Mouse (Mus musculus): ENCODE measurements around the gene Sun2. TPM values are rescaled to one million over a fixed set of nuclear protein-coding genes. Genes with fewer than 3 reads are reported as not detected.
A peak's percentile ranks its signal among the peaks of the same experiment; 100 is the strongest.

Sun2 gene
- total RNA-seq, 2 experiments from 2014 or later, result 34.0 to 56.9 TPM

GRCm38 (mm10) chr15:79689662-79690425 is 52.5 kb downstream of the Sun2 start:
- ATAC-seq (replicated peaks; ENCODE audit: low FRiP score, poor library complexity, severe bottlenecking), result no peak; the same call in 1 of the 2 replicates

- ATAC-seq (replicated peaks; ENCODE audit: low FRiP score, poor library complexity, severe bottlenecking), result no peak
Measured at GRCm38 (mm10) chr15:79688268-79688956, 53.9 kb downstream of the Sun2 start.

- peak; percentile 63 for ATAC-seq (replicated peaks; ENCODE audit: low FRiP score, poor library complexity, severe bottlenecking)
Measured at GRCm38 (mm10) chr15:79687646-79688267, 54.6 kb downstream of the Sun2 start, which contains the start of gene Josd1. Josd1 (minus strand) TSS chr15:79687919.

GRCm38 (mm10) chr15:79687175-79687574 is 55.2 kb downstream of the Sun2 start:
- no peak for ATAC-seq (replicated peaks; ENCODE audit: low FRiP score, poor library complexity, severe bottlenecking)

GRCm38 (mm10) chr15:79686046-79686869 is 56.1 kb downstream of the Sun2 start:
- no peak for ATAC-seq (replicated peaks; ENCODE audit: low FRiP score, poor library complexity, severe bottlenecking)

- no peak for ATAC-seq (replicated peaks; ENCODE audit: low FRiP score, poor library complexity, severe bottlenecking)
Measured at GRCm38 (mm10) chr15:79685141-79685641, 57.1 kb downstream of the Sun2 start.

- ATAC-seq (replicated peaks; ENCODE audit: low FRiP score, poor library complexity, severe bottlenecking), result no peak
Measured at GRCm38 (mm10) chr15:79684616-79685015, 57.7 kb downstream of the Sun2 start.

GRCm38 (mm10) chr15:79683707-79684465 is 58.5 kb downstream of the Sun2 start:
- no peak for ATAC-seq (replicated peaks; ENCODE audit: low FRiP score, poor library complexity, severe bottlenecking)

- ATAC-seq (replicated peaks; ENCODE audit: low FRiP score, poor library complexity, severe bottlenecking), result no peak
Measured at GRCm38 (mm10) chr15:79683146-79683545, 59.2 kb downstream of the Sun2 start.

- peak; percentile 59 for ATAC-seq (replicated peaks; ENCODE audit: low FRiP score, poor library complexity, severe bottlenecking)
Measured at GRCm38 (mm10) chr15:79681973-79682372, 60.4 kb downstream of the Sun2 start.

GRCm38 (mm10) chr15:79677936-79678335 is 64.4 kb downstream of the Sun2 start:
- ATAC-seq (replicated peaks; ENCODE audit: low FRiP score, poor library complexity, severe bottlenecking), result no peak

Other genes starting within 250 kb of the Sun2 start
- gene Kcnj4, start 237.3 kb downstream of the Sun2 start, total RNA-seq (2015; ENCODE audit: low replicate concordance), result not detected in 2 replicates
- gene Kcnj4, start 237.3 kb downstream of the Sun2 start, total RNA-seq (2017; ENCODE audit: low replicate concordance), result not detected in 2 replicates
- 1.1 TPM in 1 of 2 replicates, not detected in the other for gene Kdelr3, start 226.1 kb downstream of the Sun2 start, total RNA-seq (2015; ENCODE audit: low replicate concordance)
- not detected in 2 replicates for gene Kdelr3, start 226.1 kb downstream of the Sun2 start, total RNA-seq (2017; ENCODE audit: low replicate concordance)
- gene Ddx17, start 195.8 kb downstream of the Sun2 start, total RNA-seq (2015; ENCODE audit: low replicate concordance), result 117 and 144 TPM in 2 replicates
- gene Ddx17, start 195.8 kb downstream of the Sun2 start, total RNA-seq (2017; ENCODE audit: low replicate concordance), result 145 and 216 TPM in 2 replicates
- 15.5 TPM in 1 of 2 replicates, not detected in the other for gene Dmc1, start 137.4 kb downstream of the Sun2 start, total RNA-seq (2015; ENCODE audit: low replicate concordance)
- 1.0 TPM in 1 of 2 replicates, not detected in the other for gene Dmc1, start 137.4 kb downstream of the Sun2 start, total RNA-seq (2017; ENCODE audit: low replicate concordance)
- gene Fam227a, start 83.6 kb downstream of the Sun2 start, total RNA-seq (2015; ENCODE audit: low replicate concordance), result 3.2 TPM in 1 of 2 replicates, not detected in the other
- gene Fam227a, start 83.6 kb downstream of the Sun2 start, total RNA-seq (2017; ENCODE audit: low replicate concordance), result 4.4 and 8.6 TPM in 2 replicates
- 3.6 and 6.3 TPM in 2 replicates for gene Cby1, start 83.3 kb downstream of the Sun2 start, total RNA-seq (2015; ENCODE audit: low replicate concordance)
- gene Cby1, start 83.3 kb downstream of the Sun2 start, total RNA-seq (2017; ENCODE audit: low replicate concordance), result 13.0 and 15.4 TPM in 2 replicates
- 70.8 and 73.9 TPM in 2 replicates for gene Tomm22, start 71.7 kb downstream of the Sun2 start, total RNA-seq (2015; ENCODE audit: low replicate concordance)
- 54.8 and 62.5 TPM in 2 replicates for gene Tomm22, start 71.7 kb downstream of the Sun2 start, total RNA-seq (2017; ENCODE audit: low replicate concordance)
- 17.7 and 18.4 TPM in 2 replicates for gene Josd1, start 54.6 kb downstream of the Sun2 start, total RNA-seq (2015; ENCODE audit: low replicate concordance)
- gene Josd1, start 54.6 kb downstream of the Sun2 start, total RNA-seq (2017; ENCODE audit: low replicate concordance), result 17.3 and 27.6 TPM in 2 replicates
- gene Gtpbp1, start 51.7 kb downstream of the Sun2 start, total RNA-seq (2015; ENCODE audit: low replicate concordance), result 43.6 and 63.1 TPM in 2 replicates
- 64.1 and 94.1 TPM in 2 replicates for gene Gtpbp1, start 51.7 kb downstream of the Sun2 start, total RNA-seq (2017; ENCODE audit: low replicate concordance)
- 1.8 TPM in 1 of 2 replicates, not detected in the other for gene Dnal4, start 35.3 kb upstream of the Sun2 start, total RNA-seq (2015; ENCODE audit: low replicate concordance)
- gene Dnal4, start 35.3 kb upstream of the Sun2 start, total RNA-seq (2017; ENCODE audit: low replicate concordance), result 0.30 and 1.7 TPM in 2 replicates
- not detected in 2 replicates for gene Nptxr, start 62.2 kb upstream of the Sun2 start, total RNA-seq (2015; ENCODE audit: low replicate concordance)
- 0.53 TPM in 1 of 2 replicates, not detected in the other for gene Nptxr, start 62.2 kb upstream of the Sun2 start, total RNA-seq (2017; ENCODE audit: low replicate concordance)
- gene Npcd, start 91.7 kb upstream of the Sun2 start, total RNA-seq (2015; ENCODE audit: low replicate concordance), result not detected in 2 replicates
- not detected in 2 replicates for gene Npcd, start 91.7 kb upstream of the Sun2 start, total RNA-seq (2017; ENCODE audit: low replicate concordance)
- 13.8 and 20.2 TPM in 2 replicates for gene Cbx6, start 92.2 kb upstream of the Sun2 start, total RNA-seq (2015; ENCODE audit: low replicate concordance)
- gene Cbx6, start 92.2 kb upstream of the Sun2 start, total RNA-seq (2017; ENCODE audit: low replicate concordance), result 21.8 and 38.9 TPM in 2 replicates
- gene Apobec3, start 149.1 kb upstream of the Sun2 start, total RNA-seq (2015; ENCODE audit: low replicate concordance), result 229 and 314 TPM in 2 replicates
- 185 and 259 TPM in 2 replicates for gene Apobec3, start 149.1 kb upstream of the Sun2 start, total RNA-seq (2017; ENCODE audit: low replicate concordance)
- 21.0 and 23.1 TPM in 2 replicates for gene Cbx7, start 228.6 kb upstream of the Sun2 start, total RNA-seq (2015; ENCODE audit: low replicate concordance)
- gene Cbx7, start 228.6 kb upstream of the Sun2 start, total RNA-seq (2017; ENCODE audit: low replicate concordance), result 12.1 and 15.4 TPM in 2 replicates

All from erythroid progenitor cell, adult 5-6 weeks (primary cell).